Mouse (Mus musculus): ENCODE measurements around the gene Syt8. TPM values are rescaled to one million over a fixed set of nuclear protein-coding genes. Genes with fewer than 3 reads are reported as not detected.

The Syt8 gene
- polyA plus RNA-seq, 1 experiment: 0.07 TPM

GRCm38 (mm10) chr7:142415314-142415713 is 19.3 kb upstream of the Syt8 start:
- Histone ChIP-seq H3K27me3 (ENCODE audit: control insufficient read depth, insufficient read depth, insufficient read length) (no peaks in the 10 kb centered on the region), H3K36me3 (ENCODE audit: control insufficient read depth, insufficient read depth) (no peaks in the 10 kb centered on the region), H3K79me2 (ENCODE audit: control insufficient read depth, insufficient read depth) (no peaks in the 10 kb centered on the region), H3K79me3 (ENCODE audit: low read depth) (no peaks in the 10 kb centered on the region), H3ac (ENCODE audit: control insufficient read depth, insufficient read length, low read depth) (no peak overlapping the region), H3K4me3 (ENCODE audit: insufficient read depth, poor library complexity, severe bottlenecking) (no peak overlapping the region)
- TF ChIP-seq MYOD1 (IDR thresholded peaks at IDR 0.05; ENCODE audit: control insufficient read depth, insufficient read length, low read depth) (no peak), CTCF (IDR thresholded peaks at IDR 0.05; ENCODE audit: control insufficient read depth, insufficient read depth, insufficient read length) (no peak), CEBPB (IDR thresholded peaks at IDR 0.05; ENCODE audit: low read depth) (no peak), USF1 (IDR thresholded peaks at IDR 0.05; ENCODE audit: low read depth) (no peak)

GRCm38 (mm10) chr7:142416225-142416624 is 18.4 kb upstream of the Syt8 start:
- TF ChIP-seq FOSL1 (IDR thresholded peaks at IDR 0.05; ENCODE audit: insufficient read depth, low read length, poor library complexity, severe bottlenecking): no peak
- TF ChIP-seq USF1 (IDR thresholded peaks at IDR 0.05; ENCODE audit: low read depth): no peak
- no peak for TF ChIP-seq MYOD1 (IDR thresholded peaks at IDR 0.05; ENCODE audit: control insufficient read depth, insufficient read length, low read depth)
- no peak for TF ChIP-seq MYOG (IDR thresholded peaks at IDR 0.05; ENCODE audit: control insufficient read depth, extremely low read depth, insufficient read length)
- TF ChIP-seq MAX (IDR thresholded peaks at IDR 0.05): no peak
- H3ac ChIP-seq (ENCODE audit: control insufficient read depth, insufficient read length, low read depth): no peak overlapping the region
- no peak overlapping the region for H3K4me3 ChIP-seq (ENCODE audit: insufficient read depth, poor library complexity, severe bottlenecking)
- no peaks in the 10 kb centered on the region for H3K27me3 ChIP-seq (ENCODE audit: control insufficient read depth, insufficient read depth, insufficient read length)
- H3K79me3 ChIP-seq (ENCODE audit: low read depth): no peaks in the 10 kb centered on the region
- H3K79me2 ChIP-seq (ENCODE audit: control insufficient read depth, insufficient read depth): no peaks in the 10 kb centered on the region
- H3K36me3 ChIP-seq (ENCODE audit: control insufficient read depth, insufficient read depth): no peaks in the 10 kb centered on the region

- Histone ChIP-seq H3K36me3 (ENCODE audit: control insufficient read depth, insufficient read depth) (no peaks in the 10 kb centered on the region), H3K27me3 (ENCODE audit: control insufficient read depth, insufficient read depth, insufficient read length) (no peaks in the 10 kb centered on the region), H3ac (ENCODE audit: control insufficient read depth, insufficient read length, low read depth) (no peak overlapping the region), H3K4me3 (ENCODE audit: insufficient read depth, poor library complexity, severe bottlenecking) (no peak overlapping the region), H3K79me3 (ENCODE audit: low read depth) (no peaks in the 10 kb centered on the region), H3K79me2 (ENCODE audit: control insufficient read depth, insufficient read depth) (no peaks in the 10 kb centered on the region)
- no peak for TF ChIP-seq MYOD1 (IDR thresholded peaks at IDR 0.05; ENCODE audit: control insufficient read depth, insufficient read length, low read depth)
- TF ChIP-seq MAX (IDR thresholded peaks at IDR 0.05): no peak
- TF ChIP-seq CTCF (IDR thresholded peaks at IDR 0.05; ENCODE audit: control insufficient read depth, insufficient read depth, insufficient read length): no peak
- no peak for TF ChIP-seq USF1 (IDR thresholded peaks at IDR 0.05; ENCODE audit: low read depth)
- TF ChIP-seq FOSL1 (IDR thresholded peaks at IDR 0.05; ENCODE audit: insufficient read depth, low read length, poor library complexity, severe bottlenecking): no peak
- TF ChIP-seq CEBPB (IDR thresholded peaks at IDR 0.05; ENCODE audit: low read depth): no peak
- TF ChIP-seq MYOG (IDR thresholded peaks at IDR 0.05; ENCODE audit: control insufficient read depth, extremely low read depth, insufficient read length): no peak
Measured at GRCm38 (mm10) chr7:142418027-142418426, 16.6 kb upstream of the Syt8 start.

- H3K4me3 ChIP-seq (ENCODE audit: insufficient read depth, poor library complexity, severe bottlenecking): no peak overlapping the region
- no peaks in the 10 kb centered on the region for H3K79me2 ChIP-seq (ENCODE audit: control insufficient read depth, insufficient read depth)
- H3K36me3 ChIP-seq (ENCODE audit: control insufficient read depth, insufficient read depth): no peaks in the 10 kb centered on the region
- H3K79me3 ChIP-seq (ENCODE audit: low read depth): no peaks in the 10 kb centered on the region
- no peaks in the 10 kb centered on the region for H3K27me3 ChIP-seq (ENCODE audit: control insufficient read depth, insufficient read depth, insufficient read length)
- no peak overlapping the region for H3ac ChIP-seq (ENCODE audit: control insufficient read depth, insufficient read length, low read depth)
- no peak for TF ChIP-seq MYOG (IDR thresholded peaks at IDR 0.05; ENCODE audit: control insufficient read depth, extremely low read depth, insufficient read length)
- TF ChIP-seq CTCF (IDR thresholded peaks at IDR 0.05; ENCODE audit: control insufficient read depth, insufficient read depth, insufficient read length): no peak
- no peak for TF ChIP-seq MAX (IDR thresholded peaks at IDR 0.05)
- TF ChIP-seq FOSL1 (IDR thresholded peaks at IDR 0.05; ENCODE audit: insufficient read depth, low read length, poor library complexity, severe bottlenecking): no peak
- TF ChIP-seq USF1 (IDR thresholded peaks at IDR 0.05; ENCODE audit: low read depth): no peak
- no peak for TF ChIP-seq MYOD1 (IDR thresholded peaks at IDR 0.05; ENCODE audit: control insufficient read depth, insufficient read length, low read depth)
- TF ChIP-seq CEBPB (IDR thresholded peaks at IDR 0.05; ENCODE audit: low read depth): no peak
Measured at GRCm38 (mm10) chr7:142418679-142419078, 16.0 kb upstream of the Syt8 start.

- H3K79me2 ChIP-seq (ENCODE audit: control insufficient read depth, insufficient read depth): no peaks in the 10 kb centered on the region
- TF ChIP-seq USF1 (IDR thresholded peaks at IDR 0.05; ENCODE audit: low read depth): no peak
- no peak for TF ChIP-seq MYOD1 (IDR thresholded peaks at IDR 0.05; ENCODE audit: control insufficient read depth, insufficient read length, low read depth)
- no peak for TF ChIP-seq CTCF (IDR thresholded peaks at IDR 0.05; ENCODE audit: control insufficient read depth, insufficient read depth, insufficient read length)
- no peak for TF ChIP-seq MAX (IDR thresholded peaks at IDR 0.05)
- TF ChIP-seq FOSL1 (IDR thresholded peaks at IDR 0.05; ENCODE audit: insufficient read depth, low read length, poor library complexity, severe bottlenecking): no peak
- TF ChIP-seq MYOG (IDR thresholded peaks at IDR 0.05; ENCODE audit: control insufficient read depth, extremely low read depth, insufficient read length): no peak
- no peak for TF ChIP-seq CEBPB (IDR thresholded peaks at IDR 0.05; ENCODE audit: low read depth)
- H3K79me3 ChIP-seq (ENCODE audit: low read depth): no peaks in the 10 kb centered on the region
- H3K36me3 ChIP-seq (ENCODE audit: control insufficient read depth, insufficient read depth): no peaks in the 10 kb centered on the region
- H3ac ChIP-seq (ENCODE audit: control insufficient read depth, insufficient read length, low read depth): no peak overlapping the region
- no peak overlapping the region for H3K4me3 ChIP-seq (ENCODE audit: insufficient read depth, poor library complexity, severe bottlenecking)
- no peaks in the 10 kb centered on the region for H3K27me3 ChIP-seq (ENCODE audit: control insufficient read depth, insufficient read depth, insufficient read length)
Measured at GRCm38 (mm10) chr7:142419887-142420286, 14.8 kb upstream of the Syt8 start.

- H3K27me3 ChIP-seq (ENCODE audit: control insufficient read depth, insufficient read depth, insufficient read length): no peaks in the 10 kb centered on the region
- no peaks in the 10 kb centered on the region for H3K79me2 ChIP-seq (ENCODE audit: control insufficient read depth, insufficient read depth)
- H3K79me3 ChIP-seq (ENCODE audit: low read depth): no peaks in the 10 kb centered on the region
- TF ChIP-seq USF1 (IDR thresholded peaks at IDR 0.05; ENCODE audit: low read depth) (no peak), MYOD1 (IDR thresholded peaks at IDR 0.05; ENCODE audit: control insufficient read depth, insufficient read length, low read depth) (no peak), CTCF (IDR thresholded peaks at IDR 0.05; ENCODE audit: control insufficient read depth, insufficient read depth, insufficient read length) (no peak), MYOG (IDR thresholded peaks at IDR 0.05; ENCODE audit: control insufficient read depth, extremely low read depth, insufficient read length) (no peak), MAX (IDR thresholded peaks at IDR 0.05) (no peak), CEBPB (IDR thresholded peaks at IDR 0.05; ENCODE audit: low read depth) (no peak), FOSL1 (IDR thresholded peaks at IDR 0.05; ENCODE audit: insufficient read depth, low read length, poor library complexity, severe bottlenecking) (no peak)
- H3K36me3 ChIP-seq (ENCODE audit: control insufficient read depth, insufficient read depth): no peaks in the 10 kb centered on the region
- H3K4me3 ChIP-seq (ENCODE audit: insufficient read depth, poor library complexity, severe bottlenecking): no peak overlapping the region
- H3ac ChIP-seq (ENCODE audit: control insufficient read depth, insufficient read length, low read depth): no peak overlapping the region
Measured at GRCm38 (mm10) chr7:142421826-142422225, 12.8 kb upstream of the Syt8 start.

Measured in C2C12 (cell line).